Mouse (Mus musculus) monocyte, adult 59 days (primary cell): Measurements from ENCODE around the gene Dnajb12. TPM values are rescaled to one million over a fixed set of nuclear protein-coding genes. Genes with fewer than 3 reads are reported as not detected.

ENCODE experiments used
- total RNA-seq, 2 experiments: library from RNA; stranded (reverse); gene quantifications; one replicate each; pipeline ENCODE4 v1.2.4; 2023

The Dnajb12 gene
- 10 to 100 TPM; 50.4 to 58.4 TPM for total RNA-seq

DNA sequence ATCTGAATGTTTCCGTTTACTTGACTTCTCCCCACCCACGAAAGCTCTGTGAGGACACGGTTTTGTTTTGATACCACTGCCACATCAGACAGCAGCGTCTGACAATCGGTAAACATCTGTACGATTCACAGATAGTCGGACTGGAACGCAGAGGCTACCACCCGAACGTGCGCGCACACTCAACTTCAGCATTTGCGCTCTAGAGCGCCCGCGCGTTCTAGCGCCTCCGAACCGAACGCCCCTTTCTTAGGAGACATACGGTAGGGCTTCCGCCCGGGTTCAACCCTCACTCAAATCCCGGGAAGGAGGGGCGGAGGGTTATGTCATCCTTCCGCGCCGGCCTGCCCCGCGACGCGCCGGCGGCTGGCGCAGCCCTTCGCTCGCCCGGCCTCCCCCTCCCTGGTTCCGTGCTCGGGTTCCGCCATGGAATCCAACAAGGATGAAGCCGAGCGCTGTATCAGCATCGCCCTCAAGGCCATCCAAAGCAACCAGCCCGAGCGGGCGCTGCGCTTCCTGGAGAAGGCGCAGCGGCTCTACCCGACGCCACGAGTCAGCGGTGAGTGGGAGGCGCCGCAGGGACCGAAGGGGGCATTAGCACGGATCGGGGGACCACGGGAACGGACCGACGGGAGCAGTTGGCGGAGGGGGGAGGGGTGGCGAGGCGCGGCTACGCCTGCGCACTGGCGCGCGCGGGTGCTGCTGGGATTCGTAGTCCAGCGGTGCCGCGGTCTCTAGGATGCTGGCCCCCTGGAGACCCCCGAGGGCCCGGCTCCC is at the start of gene Dnajb12:
Dnajb12 (plus strand) TSS at position 302 of the 774 bp plus-strand sequence.

Other genes with a start within 250 kb of the Dnajb12 start
- 10 to 100 TPM; 69.3 to 93.3 TPM for gene Micu1, start 177.1 kb upstream of the Dnajb12 start, total RNA-seq
- gene Ddit4, start 72.3 kb downstream of the Dnajb12 start, total RNA-seq, result 100 to 1,000 TPM; 120 to 141 TPM
- gene Ascc1, start 123.2 kb downstream of the Dnajb12 start, total RNA-seq, result 10 to 100 TPM; 25.9 to 27.7 TPM
- 10 to 100 TPM; 49.7 to 60.0 TPM for gene Anapc16, start 123.6 kb downstream of the Dnajb12 start, total RNA-seq
- 1 to 10 TPM in 1 of 2 experiments, under 1 TPM in 1; 0.76 to 1.0 TPM for gene Spock2, start 226.7 kb downstream of the Dnajb12 start, total RNA-seq